Comparison of ENCODE assay signal across 28 mouse cellular contexts in genomic region chr5:148502237-148502636, GRCm38 (mm10).
"Had no signal": no experiment of that assay in that cellular context is flagged by ENCODE, and none has a peak within 500 bp of the region (broad histone marks: within the 10 kb centered on the region; RNA-seq: fewer than 3 reads in every experiment).

No protein-coding gene starts in this region.

- H3K27ac ChIP-seq: embryonic facial prominence, embryonic 10.5 days; embryonic facial prominence, embryonic 12.5 days; embryonic facial prominence, embryonic 13.5 days; embryonic facial prominence, embryonic 15.5 days; forebrain, embryonic 10.5 days; forebrain, embryonic 12.5 days; forebrain, embryonic 13.5 days; forebrain, embryonic 15.5 days; gastrocnemius, adult 2 months; heart, adult 2 months; heart, embryonic 10.5 days had no signal

- H3K27me3 ChIP-seq: embryonic facial prominence, embryonic 12.5 days; embryonic facial prominence, embryonic 13.5 days; embryonic facial prominence, embryonic 15.5 days; forebrain, embryonic 12.5 days; forebrain, embryonic 13.5 days; forebrain, embryonic 15.5 days had no signal

- DNase-seq: cerebellum, adult 8-10 months; cerebellum, adult 9-10 months; cerebellum, adult 9-11 months; cerebellum, postnatal 10 days; cerebellum, postnatal 14 days; cerebellum, postnatal 25 days; cerebellum, postnatal 36 days; embryo, embryonic 11 days; forebrain, postnatal 0 days; gastrocnemius, adult 2 months; gastrocnemius, postnatal 10 days; gastrocnemius, postnatal 14 days; gastrocnemius, postnatal 25 days; gastrocnemius, postnatal 36 days; heart, adult 18-20 months; heart, adult 2 months had no signal

- H3K4me3 ChIP-seq: embryonic facial prominence, embryonic 10.5 days; embryonic facial prominence, embryonic 12.5 days; embryonic facial prominence, embryonic 13.5 days; embryonic facial prominence, embryonic 15.5 days; erythroblast, embryonic 14.5 days; forebrain, embryonic 10.5 days; forebrain, embryonic 12.5 days; forebrain, embryonic 13.5 days; forebrain, embryonic 15.5 days; gastrocnemius, adult 2 months; heart, adult 2 months; heart, embryonic 10.5 days had no signal

- H3K4me2 ChIP-seq: embryonic facial prominence, embryonic 12.5 days; embryonic facial prominence, embryonic 13.5 days; embryonic facial prominence, embryonic 15.5 days; forebrain, embryonic 12.5 days; forebrain, embryonic 13.5 days; forebrain, embryonic 15.5 days had no signal

- H3K4me1 ChIP-seq: embryonic facial prominence, embryonic 10.5 days; embryonic facial prominence, embryonic 12.5 days; embryonic facial prominence, embryonic 15.5 days; forebrain, embryonic 10.5 days; forebrain, embryonic 12.5 days; forebrain, embryonic 13.5 days; forebrain, embryonic 15.5 days; heart, embryonic 10.5 days had no signal

- H3K9ac ChIP-seq: embryonic facial prominence, embryonic 12.5 days; embryonic facial prominence, embryonic 13.5 days; embryonic facial prominence, embryonic 15.5 days; forebrain, embryonic 12.5 days; forebrain, embryonic 13.5 days; forebrain, embryonic 15.5 days; forebrain, postnatal 0 days had no signal

- H3K9me3 ChIP-seq: forebrain, embryonic 15.5 days; heart, embryonic 10.5 days had no signal

- ATAC-seq: forebrain, embryonic 13.5 days; forebrain, embryonic 14.5 days; forebrain, embryonic 15.5 days; forebrain, embryonic 16.5 days; forebrain, postnatal 0 days had no signal
